Comparison of ENCODE assay signal across 9 mouse cellular contexts in genomic region chr15:6231308-6232103, GRCm38 (mm10).
DNase-seq lines count a peak whose midpoint lies in the region; ATAC-seq and TF ChIP-seq lines count a peak whose summit lies in the region.
"Had no signal": no experiment of that assay in that cellular context is flagged by ENCODE, and none has a peak within 500 bp of the region (broad histone marks: within the 10 kb centered on the region; RNA-seq: fewer than 3 reads in every experiment).

No protein-coding gene starts in this region.

- H3K27ac ChIP-seq in kidney, embryonic 16.5 days (ENCODE audit: low read length): no peak overlapping the region
- H3K27ac ChIP-seq in kidney, embryonic 15.5 days: no peak overlapping the region
- H3K27ac ChIP-seq in testis, adult 2 months (ENCODE audit: control insufficient read depth, insufficient read depth, low read depth, low read length): no peak overlapping the region
- H3K27ac ChIP-seq in heart, embryonic 16.5 days (ENCODE audit: low read length): no peak overlapping the region; the same call in 1 of the 2 replicates
- H3K27ac ChIP-seq in small intestine, adult 2 months (ENCODE audit: insufficient read depth, low read depth, low read length): peak overlapping the region; percentile 37; the same call in 1 of the 2 replicates
- H3K27ac ChIP-seq: liver, embryonic 14.5 days had no signal

- 53% methylated on average over 12 of the region's 12 CpGs for WGBS in kidney, embryonic 16.5 days
- 60% methylated on average over 12 of the region's 12 CpGs for WGBS in kidney, embryonic 15.5 days
- 25% methylated on average over 12 of the region's 12 CpGs for WGBS in heart, embryonic 16.5 days
- 22% methylated on average over 12 of the region's 12 CpGs for WGBS in small intestine, adult 2 months

- H3K9me3 ChIP-seq in kidney, embryonic 16.5 days (ENCODE audit: low read length): no peaks in the 10 kb centered on the region
- H3K9me3 ChIP-seq in kidney, embryonic 15.5 days (replicated peaks): no peaks in the 10 kb centered on the region
- H3K9me3 ChIP-seq in heart, embryonic 16.5 days (replicated peaks; ENCODE audit: control insufficient read depth, low read length): no peaks in the 10 kb centered on the region

- no peak for TF ChIP-seq CTCF in testis, adult 2 months (IDR thresholded peaks at IDR 0.05; ENCODE audit: control insufficient read depth, insufficient read depth, insufficient replicate concordance, low read depth, low read length)
- TF ChIP-seq CTCF in small intestine, adult 2 months (IDR thresholded peaks at IDR 0.05; ENCODE audit: extremely low read depth, insufficient read length, insufficient replicate concordance, low read depth, low read length): no peak

- no peaks in the 10 kb centered on the region for H3K27me3 ChIP-seq in kidney, embryonic 16.5 days (ENCODE audit: insufficient read depth, low read length)
- H3K27me3 ChIP-seq in kidney, embryonic 15.5 days: no peaks in the 10 kb centered on the region
- no peaks in the 10 kb centered on the region for H3K27me3 ChIP-seq in testis, adult 2 months (ENCODE audit: control insufficient read depth, insufficient read depth, low read length)
- no peaks in the 10 kb centered on the region for H3K27me3 ChIP-seq in heart, embryonic 16.5 days (ENCODE audit: control insufficient read depth, insufficient read depth, low read length)
- no peaks in the 10 kb centered on the region for H3K27me3 ChIP-seq in small intestine, adult 2 months (ENCODE audit: control insufficient read depth, insufficient read depth, low read length)

- TF ChIP-seq POLR2A in testis, adult 2 months (IDR thresholded peaks at IDR 0.05; ENCODE audit: control insufficient read depth, low read depth, low read length): no peak
- no peak for TF ChIP-seq POLR2A in small intestine, adult 2 months (IDR thresholded peaks at IDR 0.05; ENCODE audit: low read depth, low read length)

- H3K9ac ChIP-seq in kidney, embryonic 16.5 days (replicated peaks; ENCODE audit: low read length): no peak overlapping the region
- H3K9ac ChIP-seq in kidney, embryonic 15.5 days: no peak overlapping the region
- no peak overlapping the region for H3K9ac ChIP-seq in heart, embryonic 16.5 days (ENCODE audit: low read length)
- H3K9ac ChIP-seq: liver, embryonic 14.5 days had no signal

- no peak for DNase-seq in testis, postnatal 14 days (ENCODE audit: low spot score)
- no peak for DNase-seq in urinary bladder, postnatal 14 days (ENCODE audit: low spot score)
- no peak for DNase-seq in embryo, embryonic 10.5 days (ENCODE audit: low spot score)

- no peaks in the 10 kb centered on the region for H3K4me1 ChIP-seq in kidney, embryonic 16.5 days (ENCODE audit: insufficient read depth, low read length)
- H3K4me1 ChIP-seq in kidney, embryonic 15.5 days: no peaks in the 10 kb centered on the region
- peaks cover 3% of the 10 kb centered on the region for H3K4me1 ChIP-seq in testis, adult 2 months (ENCODE audit: control insufficient read depth, insufficient read depth, low read length)
- peaks cover 9% of the 10 kb centered on the region for H3K4me1 ChIP-seq in heart, embryonic 16.5 days (ENCODE audit: control insufficient read depth, insufficient read depth, low read length)
- H3K4me1 ChIP-seq in small intestine, adult 2 months (ENCODE audit: control insufficient read depth, insufficient read depth, insufficient read length, low read length): peaks cover 11% of the 10 kb centered on the region; the same call in 1 of the 2 replicates

- no peaks in the 10 kb centered on the region for H3K36me3 ChIP-seq in kidney, embryonic 16.5 days (ENCODE audit: insufficient read depth, low read length)
- H3K36me3 ChIP-seq in kidney, embryonic 15.5 days: no peaks in the 10 kb centered on the region
- no peaks in the 10 kb centered on the region for H3K36me3 ChIP-seq in testis, adult 2 months (ENCODE audit: control insufficient read depth, insufficient read depth, low read length)
- no peaks in the 10 kb centered on the region for H3K36me3 ChIP-seq in heart, embryonic 16.5 days (ENCODE audit: control insufficient read depth, insufficient read depth)
- no peaks in the 10 kb centered on the region for H3K36me3 ChIP-seq in small intestine, adult 2 months (ENCODE audit: control insufficient read depth, insufficient read depth, low read length)

- ATAC-seq in kidney, embryonic 16.5 days (ENCODE audit: low FRiP score, low TSS enrichment): 0 out of 2 replicates have a peak, but pooled peaks have one; percentile 31
- no peak for ATAC-seq in kidney, embryonic 15.5 days (replicated peaks; ENCODE audit: low FRiP score)
- peak; percentile 65; the same call in 1 of the 2 replicates for ATAC-seq in heart, embryonic 16.5 days (replicated peaks; ENCODE audit: extremely low read depth, insufficient read depth, low FRiP score)

- no peak overlapping the region for H3K4me2 ChIP-seq in kidney, embryonic 16.5 days (replicated peaks; ENCODE audit: low read depth, low read length)
- no peak overlapping the region for H3K4me2 ChIP-seq in kidney, embryonic 15.5 days
- peak overlapping the region; percentile 16; the same call in 1 of the 2 replicates for H3K4me2 ChIP-seq in heart, embryonic 16.5 days (ENCODE audit: low read depth, low read length)

- H3K4me3 ChIP-seq in kidney, embryonic 16.5 days (ENCODE audit: low read length): no peak overlapping the region
- no peak overlapping the region for H3K4me3 ChIP-seq in kidney, embryonic 15.5 days (replicated peaks)
- H3K4me3 ChIP-seq in testis, adult 2 months (ENCODE audit: control insufficient read depth, low read depth, low read length): peak overlapping the region; percentile 37
- H3K4me3 ChIP-seq in heart, embryonic 16.5 days (ENCODE audit: low read length): no peak overlapping the region
- no peak overlapping the region for H3K4me3 ChIP-seq in small intestine, adult 2 months (ENCODE audit: low read depth, low read length)
